Mouse (Mus musculus) hindbrain, postnatal 0 days (tissue): ENCODE results near the gene Rasgrf2. TPM values are rescaled to one million over a fixed set of nuclear protein-coding genes. Genes with fewer than 3 reads are reported as not detected.

Experiments used
- ATAC-seq: fragments of 200-750 bp; cut with Nextera tagmentation; 2 replicates; pipeline ENCODE4 v1.8.0; 2017; ENCODE audit warnings: mild to moderate bottlenecking, moderate TSS enrichment, moderate library complexity
- DNase-seq: peaks from one replicate; pipeline ENCODE4 v3.0.0-alpha.2; 2015; ENCODE audit warnings: low spot score
- H3K27ac ChIP-seq: fragments of 300-500 bp; sonication (generic); 2 replicates; pipeline ENCODE4 v1.5.1; 2014; ENCODE audit warnings: mild to moderate bottlenecking
- H3K27me3 ChIP-seq: fragments of 300-500 bp; sonication (generic); 2 replicates; pipeline ENCODE4 v1.6.1; 2014; ENCODE audit warnings: low read length, mixed read lengths; ENCODE audit not compliant: insufficient read depth
- H3K36me3 ChIP-seq: fragments of 300-500 bp; sonication (generic); 2 replicates; pipeline ENCODE4 v1.6.1; 2014; ENCODE audit warnings: low read length, mixed read lengths; ENCODE audit not compliant: insufficient read depth
- H3K4me1 ChIP-seq: fragments of 300-500 bp; sonication (generic); 2 replicates; pipeline ENCODE4 v1.6.1; 2014; ENCODE audit warnings: antibody characterized with exemption, low read length, mixed read lengths; ENCODE audit not compliant: insufficient read depth
- H3K4me2 ChIP-seq: fragments of 300-500 bp; sonication (generic); 2 replicates; pipeline ENCODE4 v1.6.1; 2014; ENCODE audit warnings: low read depth, mild to moderate bottlenecking, low read length, moderate library complexity, mixed read lengths
- H3K4me3 ChIP-seq: fragments of 300-500 bp; sonication (generic); 2 replicates; pipeline ENCODE4 v1.5.1; 2014; ENCODE audit warnings: low read length
- H3K9ac ChIP-seq: fragments of 300-500 bp; sonication (generic); replicated peaks from 2 replicates; pipeline ENCODE4 v1.6.1; 2014; ENCODE audit warnings: mild to moderate bottlenecking, low read length, moderate library complexity, mixed read lengths
- H3K9me3 ChIP-seq: fragments of 300-500 bp; sonication (generic); 2 replicates; pipeline ENCODE4 v1.6.1; 2016; ENCODE audit warnings: low read length, mixed read lengths
- CTCF ChIP-seq: IDR thresholded peaks from 2 replicates; pipeline ENCODE4 v1.5.1; 2016; ENCODE audit warnings: antibody characterized with exemption, control low read depth, low read depth
- WGBS: fragments of 180-500 bp; shearing (Covaris S2); extraction: QIAGEN DNeasy Blood & Tissue Kit; methylation state at CpG from one replicate; pipeline ENCODE4 v1.1.7; 2014; 5-methylcytosine and 5-hydroxymethylcytosine counted together
- polyA plus RNA-seq: library from polyadenylated mRNA; unstranded; fragments of >200 nt; fragmentation: Nextera tagmentation; extraction: Ambion mirVana; gene quantifications from 2 replicates; pipeline ENCODE4 v1.2.1, GENCODE M21; 2015
- total RNA-seq: library from RNA; depleted of rRNA; stranded (reverse); fragments of >200 nt; gene quantifications from 2 replicates; pipeline ENCODE4 v1.2.3, GENCODE M21; 2014

The Rasgrf2 gene
- total and polyA plus RNA-seq, 2 experiments from 2014 or later, result 12.9 to 61.2 TPM

- DNase-seq (peak; percentile 33), ATAC-seq (peak; percentile 69; the same call in 1 of the 2 replicates)
- H3K4me1 ChIP-seq, result no peaks in the 10 kb centered on the region
- no peak overlapping the region for H3K27ac ChIP-seq
- 50% methylated on average over 7 of the region's 7 CpGs for WGBS
- H3K4me2 ChIP-seq, result no peak overlapping the region
- no peaks in the 10 kb centered on the region for H3K27me3 ChIP-seq
- TF ChIP-seq CTCF, result no peak
- H3K4me3 ChIP-seq, result no peak overlapping the region
- H3K9me3 ChIP-seq, result no peaks in the 10 kb centered on the region
- no peak overlapping the region for H3K9ac ChIP-seq
- H3K36me3 ChIP-seq, result no peaks in the 10 kb centered on the region
These were observed 145.4 kb downstream of the Rasgrf2 start for GRCm38 (mm10) chr13:91985915-91986589.

GRCm38 (mm10) chr13:91985019-91985418 lies 146.4 kb downstream of the Rasgrf2 start:
- H3K9me3 ChIP-seq, result no peaks in the 10 kb centered on the region
- H3K27ac ChIP-seq, result no peak overlapping the region
- no peak overlapping the region for H3K4me2 ChIP-seq
- H3K4me3 ChIP-seq, result no peak overlapping the region
- no peaks in the 10 kb centered on the region for H3K4me1 ChIP-seq
- H3K27me3 ChIP-seq, result no peaks in the 10 kb centered on the region
- no peaks in the 10 kb centered on the region for H3K36me3 ChIP-seq
- no peak overlapping the region for H3K9ac ChIP-seq
- no peak for TF ChIP-seq CTCF
- ATAC-seq (no peak), DNase-seq (no peak)

DNA sequence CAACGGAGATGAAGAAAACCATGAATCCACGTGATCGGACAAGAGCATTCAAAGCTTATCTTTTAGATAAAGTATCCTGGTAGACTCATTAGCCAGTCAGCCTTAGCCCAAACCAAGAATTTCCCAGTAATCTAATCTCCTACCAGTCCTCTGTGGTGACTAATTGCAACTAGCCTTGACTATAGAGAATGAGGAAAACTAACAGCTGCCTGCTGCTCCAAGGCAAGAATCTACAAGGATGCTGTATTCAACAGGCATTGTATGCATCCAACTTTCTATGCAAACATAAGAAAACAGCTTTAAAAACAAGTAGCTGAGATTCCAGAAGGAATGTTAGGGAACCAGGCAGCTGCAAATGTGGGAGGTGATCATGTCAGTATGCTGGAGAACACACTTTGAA lies 149.4 kb downstream of the Rasgrf2 start:
- Histone ChIP-seq H3K9me3 (no peaks in the 10 kb centered on the region), H3K36me3 (no peaks in the 10 kb centered on the region), H3K27ac (no peak overlapping the region), H3K27me3 (no peaks in the 10 kb centered on the region), H3K4me3 (no peak overlapping the region), H3K4me1 (no peaks in the 10 kb centered on the region), H3K4me2 (no peak overlapping the region), H3K9ac (no peak overlapping the region)
- TF ChIP-seq CTCF, result no peak
- WGBS, result 92% methylated on average over 3 of the region's 3 CpGs
- DNase-seq (no peak), ATAC-seq (no peak)

GRCm38 (mm10) chr13:91981414-91981813 lies 150.0 kb downstream of the Rasgrf2 start:
- no peak overlapping the region for H3K4me3 ChIP-seq
- H3K4me2 ChIP-seq, result no peak overlapping the region
- DNase-seq (no peak), ATAC-seq (no peak)
- 85% methylated on average over 1 of the region's 1 CpGs for WGBS
- H3K9me3 ChIP-seq, result no peaks in the 10 kb centered on the region
- no peaks in the 10 kb centered on the region for H3K4me1 ChIP-seq
- no peaks in the 10 kb centered on the region for H3K36me3 ChIP-seq
- H3K27me3 ChIP-seq, result no peaks in the 10 kb centered on the region
- no peak overlapping the region for H3K27ac ChIP-seq
- no peak for TF ChIP-seq CTCF
- no peak overlapping the region for H3K9ac ChIP-seq

DNA sequence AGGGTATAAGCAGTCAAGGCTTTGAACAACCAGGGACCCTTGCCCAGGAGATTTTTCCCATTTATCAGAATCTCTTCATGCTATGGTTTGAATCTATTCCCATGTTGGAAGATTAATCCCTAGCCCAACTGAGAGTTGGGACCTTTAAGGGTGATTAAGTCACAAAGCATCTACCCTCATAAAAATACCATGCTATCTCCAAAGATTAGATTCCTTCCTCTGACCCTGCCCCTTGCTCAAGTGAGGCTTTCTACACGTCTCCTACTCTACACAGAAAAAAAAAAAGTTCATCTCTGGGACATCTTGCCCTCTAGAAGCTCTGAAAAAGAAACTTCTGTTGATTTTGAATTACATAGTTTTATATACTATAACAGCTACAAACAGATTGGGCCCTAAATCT lies 154.5 kb downstream of the Rasgrf2 start:
- Histone ChIP-seq H3K9me3 (no peaks in the 10 kb centered on the region), H3K4me2 (no peak overlapping the region), H3K4me3 (no peak overlapping the region), H3K4me1 (no peaks in the 10 kb centered on the region), H3K36me3 (no peaks in the 10 kb centered on the region), H3K27ac (no peak overlapping the region), H3K27me3 (no peaks in the 10 kb centered on the region), H3K9ac (no peak overlapping the region)
- 84% methylated on average over 1 of the region's 1 CpGs for WGBS
- DNase-seq (no peak), ATAC-seq (no peak)
- TF ChIP-seq CTCF, result no peak

- TF ChIP-seq CTCF, result no peak
- no peak for DNase-seq
- no peaks in the 10 kb centered on the region for H3K36me3 ChIP-seq
- H3K27me3 ChIP-seq, result no peaks in the 10 kb centered on the region
- no peaks in the 10 kb centered on the region for H3K9me3 ChIP-seq
- 93% methylated on average over 2 of the region's 2 CpGs for WGBS
- H3K27ac ChIP-seq, result no peak overlapping the region
- H3K4me1 ChIP-seq, result no peaks in the 10 kb centered on the region
- no peak for ATAC-seq
- H3K9ac ChIP-seq, result no peak overlapping the region
- H3K4me3 ChIP-seq, result no peak overlapping the region
- no peak overlapping the region for H3K4me2 ChIP-seq
These were observed 154.9 kb downstream of the Rasgrf2 start for GRCm38 (mm10) chr13:91976541-91976940.

DNA sequence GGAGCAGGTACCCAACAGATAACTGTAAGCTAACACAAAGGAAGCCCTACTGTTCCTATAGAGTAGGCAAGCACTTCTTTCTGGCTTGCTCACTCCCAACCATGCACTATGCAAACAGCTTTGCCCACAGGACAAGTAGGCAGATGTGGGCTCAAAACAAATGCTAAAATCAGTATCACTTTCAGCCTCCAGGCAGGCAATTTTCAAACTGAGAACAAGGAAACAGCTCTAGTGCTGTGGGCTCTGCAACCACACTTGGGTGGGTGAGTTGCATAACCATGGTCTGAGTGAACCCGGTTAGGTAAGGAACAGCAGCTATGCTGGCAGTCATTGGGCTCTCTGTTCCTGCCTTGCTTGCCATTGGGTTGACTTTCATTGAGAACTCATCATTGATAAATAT lies 157.3 kb downstream of the Rasgrf2 start:
- H3K4me2 ChIP-seq, result no peak overlapping the region
- H3K27ac ChIP-seq, result no peak overlapping the region
- H3K4me1 ChIP-seq, result no peaks in the 10 kb centered on the region
- ATAC-seq (no peak), DNase-seq (no peak)
- no peaks in the 10 kb centered on the region for H3K27me3 ChIP-seq
- TF ChIP-seq CTCF, result no peak
- no peak overlapping the region for H3K9ac ChIP-seq
- no peaks in the 10 kb centered on the region for H3K36me3 ChIP-seq
- no peak overlapping the region for H3K4me3 ChIP-seq
- WGBS, result 94% methylated on average over 1 of the region's 1 CpGs
- H3K9me3 ChIP-seq, result no peaks in the 10 kb centered on the region
